Mouse (Mus musculus) forebrain, embryonic 11.5 days (tissue): Measurements from ENCODE around the gene AU040320. TPM values are rescaled to one million over a fixed set of nuclear protein-coding genes. Genes with fewer than 3 reads are reported as not detected.

Source experiments
- ATAC-seq: fragments of 200-750 bp; cut with Nextera tagmentation; replicated peaks from 2 replicates; pipeline ENCODE4 v1.8.0; 2017; ENCODE audit warnings: moderate TSS enrichment; ENCODE audit not compliant: low FRiP score
- DNase-seq: peaks from one replicate; pipeline ENCODE4 v3.0.0-alpha.2; 2017; ENCODE audit warnings: low spot score
- H3K27ac ChIP-seq: fragments of 300-500 bp; sonication (generic); 2 replicates; pipeline ENCODE4 v1.5.1; 2014; ENCODE audit warnings: low read depth, low read length
- H3K27me3 ChIP-seq: fragments of 300-500 bp; sonication (generic); 2 replicates; pipeline ENCODE4 v1.6.1; 2014; ENCODE audit warnings: mild to moderate bottlenecking, low read length, mixed read lengths; ENCODE audit not compliant: control insufficient read depth, insufficient read depth
- H3K36me3 ChIP-seq: fragments of 300-500 bp; sonication (generic); 2 replicates; pipeline ENCODE4 v1.6.1; 2014; ENCODE audit warnings: mild to moderate bottlenecking, low read length, moderate library complexity, mixed read lengths; ENCODE audit not compliant: control insufficient read depth, insufficient read depth
- H3K4me1 ChIP-seq: fragments of 300-500 bp; sonication (generic); replicated peaks from 2 replicates; pipeline ENCODE4 v1.6.1; 2014; ENCODE audit warnings: low read length, mixed read lengths; ENCODE audit not compliant: control insufficient read depth, insufficient read depth
- H3K4me2 ChIP-seq: fragments of 300-500 bp; sonication (generic); 2 replicates; pipeline ENCODE4 v1.6.1; 2014; ENCODE audit warnings: low read depth, mild to moderate bottlenecking, low read length, moderate library complexity, mixed read lengths; ENCODE audit not compliant: severe bottlenecking
- H3K4me3 ChIP-seq: fragments of 300-500 bp; sonication (generic); 2 replicates; pipeline ENCODE4 v1.5.1; 2014; ENCODE audit warnings: low read depth, low read length
- H3K9ac ChIP-seq: fragments of 300-500 bp; sonication (generic); 2 replicates; pipeline ENCODE4 v1.6.1; 2014; ENCODE audit warnings: low read length
- H3K9me3 ChIP-seq: fragments of 300-500 bp; sonication (generic); 2 replicates; pipeline ENCODE4 v1.6.1; 2016; ENCODE audit warnings: low read length, mixed read lengths; ENCODE audit not compliant: control insufficient read depth
- WGBS: fragments of 180-500 bp; shearing (Covaris S2); extraction: QIAGEN DNeasy Blood & Tissue Kit; methylation state at CpG from one replicate; pipeline ENCODE4 v1.1.7; 2014; 5-methylcytosine and 5-hydroxymethylcytosine counted together
- polyA plus RNA-seq: library from polyadenylated mRNA; unstranded; fragments of >200 nt; fragmentation: Nextera tagmentation; extraction: Ambion mirVana; gene quantifications from 2 replicates; pipeline ENCODE4 v1.2.1, GENCODE M21; 2014

Gene AU040320
- polyA plus RNA-seq, 1 experiment from 2014 or later = 30.1 TPM

GRCm38 (mm10) chr4:126746194-126746840 lies 7.0 kb upstream of the AU040320 start:
- Histone ChIP-seq H3K9me3 (no peaks in the 10 kb centered on the region), H3K36me3 (no peaks in the 10 kb centered on the region; the same call in 1 of the 2 replicates), H3K27me3 (peaks cover 2% of the 10 kb centered on the region; the same call in 1 of the 2 replicates), H3K4me3 (no peak overlapping the region), H3K9ac (no peak overlapping the region), H3K4me1 (peaks cover 7% of the 10 kb centered on the region; the same call in 1 of the 2 replicates), H3K27ac (no peak overlapping the region), H3K4me2 (no peak overlapping the region)
- WGBS = 86% methylated on average over 10 of the region's 10 CpGs
- DNase-seq = peak; percentile 45
- ATAC-seq = no peak

DNA sequence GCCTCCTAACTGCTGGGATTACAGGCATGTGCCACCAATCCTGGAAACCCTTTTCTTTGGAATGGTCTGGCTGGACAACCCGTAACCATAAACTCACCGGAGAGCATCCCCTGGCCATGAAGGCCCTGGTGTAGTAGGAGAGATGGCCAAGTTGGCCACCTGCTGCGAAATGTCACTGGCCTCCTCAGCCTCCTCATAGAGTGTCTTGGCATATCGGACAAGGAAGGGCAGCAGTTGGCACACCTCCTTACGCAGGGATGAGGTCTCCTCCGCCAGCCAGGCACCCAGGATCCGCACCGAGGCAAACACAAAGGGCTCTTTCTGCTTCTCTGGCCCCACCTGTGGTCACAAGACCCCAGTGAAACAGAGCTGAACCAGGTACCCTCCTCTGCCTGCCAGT lies 5.0 kb upstream of the AU040320 start:
- H3K9ac ChIP-seq = no peak overlapping the region

GRCm38 (mm10) chr4:126749553-126749952 lies 3.8 kb upstream of the AU040320 start:
- DNase-seq (no peak), ATAC-seq (no peak)
- Histone ChIP-seq H3K27me3 (no peaks in the 10 kb centered on the region), H3K4me3 (no peak overlapping the region), H3K4me2 (no peak overlapping the region), H3K9ac (no peak overlapping the region), H3K27ac (no peak overlapping the region), H3K9me3 (no peaks in the 10 kb centered on the region), H3K4me1 (peaks cover 13% of the 10 kb centered on the region), H3K36me3 (no peaks in the 10 kb centered on the region; the same call in 1 of the 2 replicates)
- 87% methylated on average over 11 of the region's 11 CpGs for WGBS

More for the DNA sequence above, 5.0 kb upstream of the AU040320 start:
- H3K9me3 ChIP-seq = no peaks in the 10 kb centered on the region
- H3K4me1 ChIP-seq = peaks cover 16% of the 10 kb centered on the region
- no peak overlapping the region for H3K4me2 ChIP-seq
- no peaks in the 10 kb centered on the region for H3K27me3 ChIP-seq
- no peak overlapping the region for H3K27ac ChIP-seq
- DNase-seq = peak; percentile 42
- H3K4me3 ChIP-seq = no peak overlapping the region
- 95% methylated on average over 8 of the region's 8 CpGs for WGBS
- ATAC-seq = no peak
- no peaks in the 10 kb centered on the region; the same call in 1 of the 2 replicates for H3K36me3 ChIP-seq

DNA sequence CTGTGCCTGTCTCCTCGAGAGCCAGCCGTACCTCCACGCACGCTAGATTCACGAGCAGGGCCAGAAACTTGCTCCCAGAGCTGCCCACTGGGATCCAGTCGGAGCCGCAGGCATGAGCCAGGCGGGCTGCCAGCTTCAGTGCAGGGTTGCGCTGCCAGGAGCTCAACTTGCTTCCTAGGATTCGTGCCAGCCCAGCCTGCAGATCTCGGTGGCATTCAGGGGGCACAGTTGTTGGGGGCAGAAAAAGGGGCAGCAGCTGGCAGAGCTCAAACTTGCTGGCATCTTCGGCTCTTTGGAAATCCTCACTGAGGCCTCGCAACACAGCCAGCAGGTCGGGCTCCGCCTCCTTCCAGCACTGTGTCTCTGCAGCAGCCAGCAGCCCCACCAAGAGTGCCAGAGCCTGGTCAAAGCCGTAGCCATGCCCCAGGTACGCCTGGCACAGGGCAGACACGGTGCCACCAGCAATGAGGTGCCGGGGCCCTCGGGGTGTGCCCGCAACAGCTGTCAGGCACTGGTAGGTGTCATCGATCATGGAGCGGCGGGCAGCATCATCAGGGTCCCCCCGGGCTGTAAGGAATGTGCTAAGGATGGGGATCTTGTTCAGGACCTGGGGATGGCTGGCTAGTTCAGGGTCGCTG lies 3.2 kb upstream of the AU040320 start:
- H3K27ac ChIP-seq = no peak overlapping the region
- no peaks in the 10 kb centered on the region; the same call in 1 of the 2 replicates for H3K36me3 ChIP-seq

GRCm38 (mm10) chr4:126750863-126751555 lies 2.3 kb upstream of the AU040320 start:
- ATAC-seq (no peak), DNase-seq (peak; percentile 49)
- H3K36me3 ChIP-seq = no peaks in the 10 kb centered on the region; the same call in 1 of the 2 replicates
- H3K27me3 ChIP-seq = no peaks in the 10 kb centered on the region
- peaks cover 13% of the 10 kb centered on the region for H3K4me1 ChIP-seq
- no peak overlapping the region for H3K27ac ChIP-seq
- H3K4me3 ChIP-seq = peak overlapping the region; percentile 56; the same call in 1 of the 2 replicates
- H3K4me2 ChIP-seq = peak overlapping the region; percentile 99; the same call in 1 of the 2 replicates
- no peak overlapping the region for H3K9ac ChIP-seq
- H3K9me3 ChIP-seq = no peaks in the 10 kb centered on the region
- 77% methylated on average over 8 of the region's 8 CpGs for WGBS

More for the DNA sequence above, 3.2 kb upstream of the AU040320 start:
- Histone ChIP-seq H3K27me3 (no peaks in the 10 kb centered on the region), H3K9me3 (no peaks in the 10 kb centered on the region), H3K9ac (no peak overlapping the region), H3K4me2 (no peak overlapping the region), H3K4me1 (peaks cover 13% of the 10 kb centered on the region), H3K4me3 (no peak overlapping the region)
- WGBS = 92% methylated on average over 26 of the region's 26 CpGs
- no peak for ATAC-seq
- peak; percentile 50 for DNase-seq

GRCm38 (mm10) chr4:126751556-126752023 lies 1.8 kb upstream of the AU040320 start:
- Histone ChIP-seq H3K27ac (no peak overlapping the region), H3K9ac (peak overlapping the region; percentile 57), H3K4me1 (peaks cover 13% of the 10 kb centered on the region), H3K4me3 (peak overlapping the region; percentile 56), H3K9me3 (no peaks in the 10 kb centered on the region), H3K27me3 (no peaks in the 10 kb centered on the region), H3K4me2 (peak overlapping the region; percentile 99), H3K36me3 (no peaks in the 10 kb centered on the region; the same call in 1 of the 2 replicates)
- DNase-seq = no peak
- WGBS = 45% methylated on average over 10 of the region's 10 CpGs
- ATAC-seq = no peak

DNA sequence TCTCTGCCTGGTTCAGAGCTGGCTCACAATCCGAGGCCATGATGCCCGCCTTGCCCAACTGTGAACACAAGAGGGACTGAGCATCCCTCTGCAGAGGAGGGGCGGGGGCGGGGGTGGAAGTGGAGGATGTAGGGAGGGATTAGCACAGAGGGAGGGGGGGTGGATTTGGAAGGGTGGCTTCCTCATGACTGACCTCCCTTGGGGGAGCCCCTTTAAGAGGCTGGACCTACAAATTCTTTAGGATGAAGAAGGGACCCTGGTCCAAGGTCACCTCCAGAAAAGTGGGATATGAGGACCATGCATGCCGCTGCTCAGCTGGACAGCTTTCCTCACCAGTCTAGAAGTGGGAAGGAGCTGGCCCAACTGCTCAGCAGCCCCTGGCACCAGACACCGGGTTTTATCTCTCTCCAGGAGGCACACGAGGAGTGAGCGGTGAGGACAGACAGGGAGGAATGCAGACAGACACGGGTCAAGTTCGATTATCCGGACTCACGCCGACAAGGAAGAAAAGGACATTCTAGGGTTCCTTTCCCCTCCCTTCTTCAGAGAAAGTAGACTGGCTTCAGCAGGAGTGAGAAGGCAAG lies 1.2 kb upstream of the AU040320 start:
- ATAC-seq (no peak), DNase-seq (peak; percentile 63)
- peak overlapping the region; percentile 68; the same call in 1 of the 2 replicates for H3K27ac ChIP-seq

DNA sequence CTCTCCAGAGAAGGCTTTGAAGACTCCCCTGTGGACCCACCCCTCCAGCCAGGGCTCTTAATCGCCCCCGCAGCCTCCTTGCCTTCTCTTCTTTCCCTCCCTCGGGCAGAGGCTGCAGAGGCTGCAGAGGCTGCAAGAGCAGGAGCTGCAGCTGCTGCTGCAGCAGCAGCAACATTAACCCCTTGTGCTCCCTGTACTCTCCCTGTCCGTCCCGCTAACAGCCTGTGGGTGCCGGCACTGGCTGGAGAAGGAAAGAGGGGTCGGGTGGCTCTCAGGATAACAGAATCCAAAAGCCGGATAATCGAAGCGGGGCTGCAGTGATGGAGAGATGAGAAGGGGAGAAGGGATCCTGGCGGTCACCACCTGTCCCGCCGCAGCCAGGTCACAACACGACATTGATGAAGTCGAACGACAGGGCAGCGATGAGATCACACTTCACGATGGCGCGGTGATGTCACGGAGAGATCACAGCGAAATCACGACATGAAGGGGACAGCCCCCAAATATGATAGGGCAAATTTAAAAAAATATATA lies 669 bp upstream of the AU040320 start:
- Histone ChIP-seq H3K9ac (peak overlapping the region; percentile 57), H3K4me3 (peak overlapping the region; percentile 56), H3K4me1 (peaks cover 13% of the 10 kb centered on the region), H3K27ac (peak overlapping the region; percentile 68; the same call in 1 of the 2 replicates), H3K4me2 (peak overlapping the region; percentile 99), H3K27me3 (no peaks in the 10 kb centered on the region), H3K9me3 (no peaks in the 10 kb centered on the region), H3K36me3 (no peaks in the 10 kb centered on the region; the same call in 1 of the 2 replicates)
- DNase-seq (peak; percentile 72), ATAC-seq (peak; percentile 8)
- WGBS = under 1% methylated on average over 23 of the region's 23 CpGs

More for the DNA sequence above, 1.2 kb upstream of the AU040320 start:
- 2% methylated on average over 13 of the region's 13 CpGs for WGBS
- Histone ChIP-seq H3K4me3 (peak overlapping the region; percentile 56), H3K9me3 (no peaks in the 10 kb centered on the region), H3K9ac (peak overlapping the region; percentile 57), H3K27me3 (no peaks in the 10 kb centered on the region), H3K4me2 (peak overlapping the region; percentile 99), H3K4me1 (peaks cover 13% of the 10 kb centered on the region), H3K36me3 (no peaks in the 10 kb centered on the region; the same call in 1 of the 2 replicates)
